Mouse (Mus musculus): Measurements from ENCODE around the gene Il2rb. TPM values are rescaled to one million over a fixed set of nuclear protein-coding genes. Genes with fewer than 3 reads are reported as not detected.

Il2rb gene
- polyA plus RNA-seq, 1 experiment from 2014 or later: 0.20 TPM

GRCm38 (mm10) chr15:78468379-78468937 lies 26.6 kb downstream of the Il2rb start, which contains the start of gene Tmprss6:
Gene Tmprss6, minus strand, starts transcription at chr15:78468634.
- no peak for ATAC-seq
- WGBS: 84% methylated on average over 7 of the region's 7 CpGs
- Histone ChIP-seq H3K27ac (ENCODE audit: low read length) (no peak within 1 kb of the TSS), H3K27me3 (ENCODE audit: control insufficient read depth, insufficient read depth, low read depth, low read length) (no peaks in the 10 kb centered on the region), H3K4me3 (ENCODE audit: low read depth, low read length) (no peak within 1 kb of the TSS), H3K36me3 (ENCODE audit: control insufficient read depth, insufficient read depth, low read length) (no peaks in the 10 kb centered on the region), H3K9me3 (replicated peaks; ENCODE audit: control insufficient read depth, low read length, poor library complexity, severe bottlenecking) (no peaks in the 10 kb centered on the region), H3K4me1 (ENCODE audit: control insufficient read depth, insufficient read depth, low read length) (no peaks in the 10 kb centered on the region), H3K9ac (ENCODE audit: low read depth, low read length) (no peak within 1 kb of the TSS), H3K4me2 (ENCODE audit: low read length) (no peak within 1 kb of the TSS)

GRCm38 (mm10) chr15:78467570-78467969 lies 27.5 kb downstream of the Il2rb start:
- no peak overlapping the region for H3K4me2 ChIP-seq (ENCODE audit: low read length)

GRCm38 (mm10) chr15:78466809-78467208 lies 28.3 kb downstream of the Il2rb start:
- WGBS: 41% methylated on average over 6 of the region's 6 CpGs
- H3K9ac ChIP-seq (ENCODE audit: low read depth, low read length): no peak overlapping the region
- ATAC-seq: no peak

More at GRCm38 (mm10) chr15:78467570-78467969, 27.5 kb downstream of the Il2rb start:
- Histone ChIP-seq H3K36me3 (ENCODE audit: control insufficient read depth, insufficient read depth, low read length) (no peaks in the 10 kb centered on the region), H3K4me1 (ENCODE audit: control insufficient read depth, insufficient read depth, low read length) (no peaks in the 10 kb centered on the region), H3K27ac (ENCODE audit: low read length) (no peak overlapping the region), H3K9ac (ENCODE audit: low read depth, low read length) (no peak overlapping the region), H3K4me3 (ENCODE audit: low read depth, low read length) (no peak overlapping the region), H3K9me3 (replicated peaks; ENCODE audit: control insufficient read depth, low read length, poor library complexity, severe bottlenecking) (no peaks in the 10 kb centered on the region), H3K27me3 (ENCODE audit: control insufficient read depth, insufficient read depth, low read depth, low read length) (no peaks in the 10 kb centered on the region)
- no peak for ATAC-seq
- WGBS: 97% methylated on average over 7 of the region's 7 CpGs

GRCm38 (mm10) chr15:78462981-78463380 lies 32.1 kb downstream of the Il2rb start:
- ATAC-seq: no peak
- Histone ChIP-seq H3K4me2 (ENCODE audit: low read length) (no peak overlapping the region), H3K4me3 (ENCODE audit: low read depth, low read length) (no peak overlapping the region), H3K4me1 (ENCODE audit: control insufficient read depth, insufficient read depth, low read length) (no peaks in the 10 kb centered on the region), H3K9ac (ENCODE audit: low read depth, low read length) (no peak overlapping the region), H3K36me3 (ENCODE audit: control insufficient read depth, insufficient read depth, low read length) (no peaks in the 10 kb centered on the region), H3K27ac (ENCODE audit: low read length) (no peak overlapping the region), H3K9me3 (replicated peaks; ENCODE audit: control insufficient read depth, low read length, poor library complexity, severe bottlenecking) (no peaks in the 10 kb centered on the region), H3K27me3 (ENCODE audit: control insufficient read depth, insufficient read depth, low read depth, low read length) (no peaks in the 10 kb centered on the region)
- 86% methylated on average over 2 of the region's 2 CpGs for WGBS

More at GRCm38 (mm10) chr15:78466809-78467208, 28.3 kb downstream of the Il2rb start:
- Histone ChIP-seq H3K4me1 (ENCODE audit: control insufficient read depth, insufficient read depth, low read length) (no peaks in the 10 kb centered on the region), H3K27me3 (ENCODE audit: control insufficient read depth, insufficient read depth, low read depth, low read length) (no peaks in the 10 kb centered on the region), H3K27ac (ENCODE audit: low read length) (no peak overlapping the region), H3K4me2 (ENCODE audit: low read length) (no peak overlapping the region), H3K36me3 (ENCODE audit: control insufficient read depth, insufficient read depth, low read length) (no peaks in the 10 kb centered on the region), H3K9me3 (replicated peaks; ENCODE audit: control insufficient read depth, low read length, poor library complexity, severe bottlenecking) (no peaks in the 10 kb centered on the region), H3K4me3 (ENCODE audit: low read depth, low read length) (no peak overlapping the region)

- H3K9me3 ChIP-seq (replicated peaks; ENCODE audit: control insufficient read depth, low read length, poor library complexity, severe bottlenecking): no peaks in the 10 kb centered on the region
- H3K27ac ChIP-seq (ENCODE audit: low read length): no peak overlapping the region
- H3K4me2 ChIP-seq (ENCODE audit: low read length): no peak overlapping the region
- no peak for ATAC-seq
- H3K4me3 ChIP-seq (ENCODE audit: low read depth, low read length): no peak overlapping the region
- 84% methylated on average over 10 of the region's 10 CpGs for WGBS
- H3K27me3 ChIP-seq (ENCODE audit: control insufficient read depth, insufficient read depth, low read depth, low read length): no peaks in the 10 kb centered on the region
- H3K4me1 ChIP-seq (ENCODE audit: control insufficient read depth, insufficient read depth, low read length): peaks cover 3% of the 10 kb centered on the region; the same call in 1 of the 2 replicates
- H3K36me3 ChIP-seq (ENCODE audit: control insufficient read depth, insufficient read depth, low read length): no peaks in the 10 kb centered on the region
- no peak overlapping the region for H3K9ac ChIP-seq (ENCODE audit: low read depth, low read length)
These were observed 37.9 kb downstream of the Il2rb start for GRCm38 (mm10) chr15:78457193-78457592.

GRCm38 (mm10) chr15:78456051-78456450 lies 39.0 kb downstream of the Il2rb start:
- H3K9ac ChIP-seq (ENCODE audit: low read depth, low read length): no peak overlapping the region

GRCm38 (mm10) chr15:78455168-78455567 lies 39.9 kb downstream of the Il2rb start:
- H3K9ac ChIP-seq (ENCODE audit: low read depth, low read length): no peak overlapping the region
- H3K36me3 ChIP-seq (ENCODE audit: control insufficient read depth, insufficient read depth, low read length): no peaks in the 10 kb centered on the region
- H3K4me1 ChIP-seq (ENCODE audit: control insufficient read depth, insufficient read depth, low read length): peaks cover 3% of the 10 kb centered on the region; the same call in 1 of the 2 replicates
- H3K4me2 ChIP-seq (ENCODE audit: low read length): no peak overlapping the region
- 89% methylated on average over 4 of the region's 4 CpGs for WGBS
- H3K27me3 ChIP-seq (ENCODE audit: control insufficient read depth, insufficient read depth, low read depth, low read length): no peaks in the 10 kb centered on the region
- no peaks in the 10 kb centered on the region for H3K9me3 ChIP-seq (replicated peaks; ENCODE audit: control insufficient read depth, low read length, poor library complexity, severe bottlenecking)
- no peak overlapping the region for H3K4me3 ChIP-seq (ENCODE audit: low read depth, low read length)
- H3K27ac ChIP-seq (ENCODE audit: low read length): no peak overlapping the region; the same call in 1 of the 2 replicates
- no peak for ATAC-seq

More at GRCm38 (mm10) chr15:78456051-78456450, 39.0 kb downstream of the Il2rb start:
- Histone ChIP-seq H3K4me3 (ENCODE audit: low read depth, low read length) (no peak overlapping the region), H3K27ac (ENCODE audit: low read length) (no peak overlapping the region), H3K27me3 (ENCODE audit: control insufficient read depth, insufficient read depth, low read depth, low read length) (no peaks in the 10 kb centered on the region), H3K4me1 (ENCODE audit: control insufficient read depth, insufficient read depth, low read length) (peaks cover 3% of the 10 kb centered on the region; the same call in 1 of the 2 replicates), H3K4me2 (ENCODE audit: low read length) (no peak overlapping the region), H3K9me3 (replicated peaks; ENCODE audit: control insufficient read depth, low read length, poor library complexity, severe bottlenecking) (no peaks in the 10 kb centered on the region), H3K36me3 (ENCODE audit: control insufficient read depth, insufficient read depth, low read length) (no peaks in the 10 kb centered on the region)
- ATAC-seq: no peak
- WGBS: 51% methylated on average over 7 of the region's 7 CpGs

- Histone ChIP-seq H3K27ac (ENCODE audit: low read length) (no peak overlapping the region), H3K9me3 (replicated peaks; ENCODE audit: control insufficient read depth, low read length, poor library complexity, severe bottlenecking) (no peaks in the 10 kb centered on the region), H3K36me3 (ENCODE audit: control insufficient read depth, insufficient read depth, low read length) (no peaks in the 10 kb centered on the region), H3K27me3 (ENCODE audit: control insufficient read depth, insufficient read depth, low read depth, low read length) (no peaks in the 10 kb centered on the region), H3K4me3 (ENCODE audit: low read depth, low read length) (no peak overlapping the region), H3K9ac (ENCODE audit: low read depth, low read length) (no peak overlapping the region), H3K4me1 (ENCODE audit: control insufficient read depth, insufficient read depth, low read length) (peaks cover 5% of the 10 kb centered on the region; the same call in 1 of the 2 replicates), H3K4me2 (ENCODE audit: low read length) (no peak overlapping the region)
- 86% methylated on average over 3 of the region's 3 CpGs for WGBS
- ATAC-seq: no peak
These were observed 42.1 kb downstream of the Il2rb start for GRCm38 (mm10) chr15:78452929-78453328.

- H3K27ac ChIP-seq (ENCODE audit: low read length): no peak overlapping the region
- H3K27me3 ChIP-seq (ENCODE audit: control insufficient read depth, insufficient read depth, low read depth, low read length): no peaks in the 10 kb centered on the region
- H3K36me3 ChIP-seq (ENCODE audit: control insufficient read depth, insufficient read depth, low read length): no peaks in the 10 kb centered on the region
- no peak for ATAC-seq
- H3K9me3 ChIP-seq (replicated peaks; ENCODE audit: control insufficient read depth, low read length, poor library complexity, severe bottlenecking): no peaks in the 10 kb centered on the region
- H3K4me3 ChIP-seq (ENCODE audit: low read depth, low read length): no peak overlapping the region
- peaks cover 7% of the 10 kb centered on the region; the same call in 1 of the 2 replicates for H3K4me1 ChIP-seq (ENCODE audit: control insufficient read depth, insufficient read depth, low read length)
- H3K9ac ChIP-seq (ENCODE audit: low read depth, low read length): no peak overlapping the region
- 72% methylated on average over 2 of the region's 2 CpGs for WGBS
- no peak overlapping the region for H3K4me2 ChIP-seq (ENCODE audit: low read length)
These were observed 43.9 kb downstream of the Il2rb start for GRCm38 (mm10) chr15:78451201-78451600.
